Mouse (Mus musculus) mesoderm, embryonic 11.5 days (tissue): ENCODE data around the gene Mapk10.

Source experiments
- DNase-seq: peaks from one replicate; pipeline ENCODE4 v3.0.0-alpha.2; 2012; ENCODE audit warnings: low read depth, low spot score

Gene Mapk10

GRCm38 (mm10) chr5:103166755-103167154, 44.4 kb downstream of the Mapk10 start:
- no peak for DNase-seq

GRCm38 (mm10) chr5:103164022-103164421, 47.1 kb downstream of the Mapk10 start:
- DNase-seq: no peak

GRCm38 (mm10) chr5:103161574-103161973, 49.6 kb downstream of the Mapk10 start:
- DNase-seq: no peak

GRCm38 (mm10) chr5:103161196-103161540, 50.0 kb downstream of the Mapk10 start:
- DNase-seq: peak; percentile 69

GRCm38 (mm10) chr5:103160314-103161195, 50.6 kb downstream of the Mapk10 start:
- peak; percentile 52 for DNase-seq

GRCm38 (mm10) chr5:103140935-103141334, 70.2 kb downstream of the Mapk10 start:
- no peak for DNase-seq

GRCm38 (mm10) chr5:103134839-103135238, 76.3 kb downstream of the Mapk10 start:
- no peak for DNase-seq

GRCm38 (mm10) chr5:103133626-103134025, 77.5 kb downstream of the Mapk10 start:
- DNase-seq: no peak

- peak; percentile 25 for DNase-seq
Observed at GRCm38 (mm10) chr5:103132814-103133213, 78.3 kb downstream of the Mapk10 start.

- no peak for DNase-seq
Observed at GRCm38 (mm10) chr5:103119618-103120017, 91.5 kb downstream of the Mapk10 start.

GRCm38 (mm10) chr5:103115571-103115970, 95.6 kb downstream of the Mapk10 start:
- no peak for DNase-seq

- DNase-seq: no peak
Observed at GRCm38 (mm10) chr5:103112471-103112870, 98.7 kb downstream of the Mapk10 start.

- no peak for DNase-seq
Observed at GRCm38 (mm10) chr5:103109409-103109808, 101.7 kb downstream of the Mapk10 start.

- no peak for DNase-seq
Observed at GRCm38 (mm10) chr5:103105441-103106414, 105.4 kb downstream of the Mapk10 start.

GRCm38 (mm10) chr5:103104082-103104481, 107.1 kb downstream of the Mapk10 start:
- DNase-seq: no peak

GRCm38 (mm10) chr5:103102876-103103393, 108.2 kb downstream of the Mapk10 start:
- no peak for DNase-seq

GRCm38 (mm10) chr5:103102176-103102575, 109.0 kb downstream of the Mapk10 start:
- no peak for DNase-seq

- DNase-seq: no peak
Observed at GRCm38 (mm10) chr5:103094166-103094565, 117.0 kb downstream of the Mapk10 start.

GRCm38 (mm10) chr5:103085844-103086243, 125.3 kb downstream of the Mapk10 start:
- DNase-seq: no peak

- DNase-seq: no peak
Observed at GRCm38 (mm10) chr5:103075451-103075850, 135.7 kb downstream of the Mapk10 start.

GRCm38 (mm10) chr5:103072200-103072825, 138.8 kb downstream of the Mapk10 start:
- no peak for DNase-seq
